Mouse (Mus musculus): ENCODE data around the gene Klc1. TPM values are rescaled to one million over a fixed set of nuclear protein-coding genes. Genes with fewer than 3 reads are reported as not detected.
A peak's percentile ranks its signal among the peaks of the same experiment; 100 is the strongest.

The Klc1 gene
- polyA plus RNA-seq, 1 experiment from 2014 or later, result 137 TPM

DNA sequence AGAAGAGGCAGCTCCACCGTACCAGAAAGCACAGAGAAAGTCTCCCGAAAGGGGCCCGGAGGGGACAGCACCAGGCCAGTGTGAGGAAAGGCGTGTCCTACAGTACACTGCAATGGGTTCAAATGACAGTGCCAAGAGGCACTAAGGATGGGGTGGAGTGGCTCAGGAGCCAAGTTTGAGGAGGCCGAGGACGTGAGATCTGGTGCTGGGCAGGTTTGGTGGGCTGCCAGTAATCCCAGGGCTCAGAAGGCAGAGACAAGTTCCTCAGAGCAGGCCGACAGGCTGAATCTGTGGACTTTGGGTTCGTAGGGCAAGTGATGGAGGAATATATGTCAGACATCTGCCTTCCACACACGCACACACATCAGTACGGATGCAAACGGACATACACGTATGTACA lies 54.0 kb downstream of the Klc1 start:
- Histone ChIP-seq H3K27me3 (ENCODE audit: poor library complexity, severe bottlenecking) (no peaks in the 10 kb centered on the region), H3K4me3 (peak overlapping the region; percentile 86), H3K9me3 (no peaks in the 10 kb centered on the region), H3K27ac (peak overlapping the region; percentile 79), H3K4me1 (peaks cover 60% of the 10 kb centered on the region), H3K36me3 (replicated peaks) (peaks cover 48% of the 10 kb centered on the region)
- no peak for DNase-seq (ENCODE audit: extremely low spot score, low spot score)
- 76% methylated on average over 12 of the region's 12 CpGs for WGBS

DNA sequence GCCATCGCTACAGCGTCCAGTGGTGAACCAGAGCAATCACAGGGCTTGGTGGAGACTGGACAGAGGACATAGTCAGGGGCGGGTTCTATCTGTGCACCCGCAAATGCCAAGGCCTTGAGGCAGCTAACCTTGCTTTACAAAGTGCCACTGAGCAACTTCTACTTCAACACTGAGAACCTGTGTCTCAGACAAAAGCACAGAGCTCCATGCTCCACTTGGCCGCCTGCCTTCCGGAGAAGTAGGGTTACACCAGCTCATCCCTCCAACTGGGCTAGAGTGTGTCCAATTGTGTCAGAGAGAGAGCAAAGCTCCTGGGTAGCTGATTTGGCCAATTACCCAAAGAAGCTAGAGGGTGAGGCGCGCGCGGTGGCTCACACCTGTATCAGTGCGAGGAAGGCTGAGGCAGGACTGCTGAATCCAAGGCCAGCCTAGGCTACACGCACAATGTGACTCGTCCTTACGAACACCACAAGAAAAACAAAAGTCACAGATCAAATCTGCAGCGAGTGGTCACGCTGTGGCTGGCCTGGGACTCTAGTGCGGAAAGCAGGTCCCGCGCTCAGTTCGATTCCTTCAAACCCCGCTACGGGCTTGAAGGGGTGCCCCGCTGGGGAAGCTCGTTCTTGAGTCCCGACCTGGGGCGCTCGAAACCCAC lies 54.6 kb downstream of the Klc1 start:
- DNase-seq (ENCODE audit: extremely low spot score, low spot score), result peak; percentile 27
- Histone ChIP-seq H3K9me3 (no peaks in the 10 kb centered on the region), H3K27me3 (ENCODE audit: poor library complexity, severe bottlenecking) (no peaks in the 10 kb centered on the region), H3K4me1 (peaks cover 61% of the 10 kb centered on the region), H3K27ac (peak overlapping the region; percentile 79), H3K4me3 (peak overlapping the region; percentile 86), H3K36me3 (replicated peaks) (peaks cover 47% of the 10 kb centered on the region)
- WGBS, result 6% methylated on average over 27 of the region's 27 CpGs

DNA sequence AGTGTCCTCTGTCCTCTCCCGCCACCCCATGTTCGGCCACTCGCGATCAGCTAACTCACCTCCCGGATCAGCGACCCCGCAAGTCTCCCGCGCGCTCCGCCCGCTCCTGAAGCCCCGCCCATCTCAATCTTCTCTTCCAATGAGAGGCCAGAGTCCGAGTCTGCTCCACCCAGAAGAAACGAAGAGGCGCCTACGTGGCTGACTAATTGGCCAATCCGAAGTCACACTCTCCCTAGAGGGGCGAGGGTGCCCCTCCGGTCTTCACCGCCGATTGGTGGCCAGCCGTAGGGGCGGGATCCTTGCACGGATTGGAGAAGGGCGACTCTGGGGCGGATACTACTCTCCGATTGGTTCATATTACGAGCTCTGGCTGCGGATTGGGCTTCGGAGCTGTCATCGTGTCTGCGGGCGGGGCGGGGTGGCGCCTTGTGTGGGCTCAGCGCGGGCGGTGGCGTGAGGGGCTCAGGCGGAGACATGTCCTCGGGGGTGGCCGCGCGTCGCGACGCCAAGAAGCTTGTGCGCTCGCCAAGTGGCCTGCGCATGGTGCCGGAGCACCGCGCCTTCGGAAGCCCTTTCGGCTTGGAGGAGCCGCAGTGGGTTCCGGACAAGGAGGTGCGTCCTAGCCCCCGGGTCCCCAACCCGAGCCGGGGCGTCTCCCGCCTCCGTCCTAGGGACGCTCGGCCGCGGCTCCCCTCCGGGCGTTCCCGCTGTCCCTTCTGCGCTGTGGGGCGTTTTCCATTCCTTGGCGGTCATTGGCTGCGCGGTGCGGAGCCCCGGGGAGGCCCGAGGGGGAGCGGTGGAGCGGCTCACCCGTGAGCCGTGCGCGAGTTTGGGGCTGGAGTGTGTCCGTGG lies 55.3 kb downstream of the Klc1 start, which contains the start of the genes Xrcc3 and Zfyve21:
Xrcc3 (minus strand) TSS at position 108 of the 852 bp plus-strand sequence.
Zfyve21 (plus strand) TSS at position 405 of the 852 bp plus-strand sequence.
- Histone ChIP-seq H3K4me3 (peak within 1 kb of the TSS; percentile 86), H3K4me1 (peaks cover 68% of the 10 kb centered on the region), H3K27ac (peak within 1 kb of the TSS; percentile 94), H3K27me3 (ENCODE audit: poor library complexity, severe bottlenecking) (no peaks in the 10 kb centered on the region), H3K9me3 (no peaks in the 10 kb centered on the region), H3K36me3 (replicated peaks) (peaks cover 44% of the 10 kb centered on the region)
- DNase-seq (ENCODE audit: extremely low spot score, low spot score), result peak; percentile 99
- under 1% methylated on average over 87 of the region's 87 CpGs for WGBS

DNA sequence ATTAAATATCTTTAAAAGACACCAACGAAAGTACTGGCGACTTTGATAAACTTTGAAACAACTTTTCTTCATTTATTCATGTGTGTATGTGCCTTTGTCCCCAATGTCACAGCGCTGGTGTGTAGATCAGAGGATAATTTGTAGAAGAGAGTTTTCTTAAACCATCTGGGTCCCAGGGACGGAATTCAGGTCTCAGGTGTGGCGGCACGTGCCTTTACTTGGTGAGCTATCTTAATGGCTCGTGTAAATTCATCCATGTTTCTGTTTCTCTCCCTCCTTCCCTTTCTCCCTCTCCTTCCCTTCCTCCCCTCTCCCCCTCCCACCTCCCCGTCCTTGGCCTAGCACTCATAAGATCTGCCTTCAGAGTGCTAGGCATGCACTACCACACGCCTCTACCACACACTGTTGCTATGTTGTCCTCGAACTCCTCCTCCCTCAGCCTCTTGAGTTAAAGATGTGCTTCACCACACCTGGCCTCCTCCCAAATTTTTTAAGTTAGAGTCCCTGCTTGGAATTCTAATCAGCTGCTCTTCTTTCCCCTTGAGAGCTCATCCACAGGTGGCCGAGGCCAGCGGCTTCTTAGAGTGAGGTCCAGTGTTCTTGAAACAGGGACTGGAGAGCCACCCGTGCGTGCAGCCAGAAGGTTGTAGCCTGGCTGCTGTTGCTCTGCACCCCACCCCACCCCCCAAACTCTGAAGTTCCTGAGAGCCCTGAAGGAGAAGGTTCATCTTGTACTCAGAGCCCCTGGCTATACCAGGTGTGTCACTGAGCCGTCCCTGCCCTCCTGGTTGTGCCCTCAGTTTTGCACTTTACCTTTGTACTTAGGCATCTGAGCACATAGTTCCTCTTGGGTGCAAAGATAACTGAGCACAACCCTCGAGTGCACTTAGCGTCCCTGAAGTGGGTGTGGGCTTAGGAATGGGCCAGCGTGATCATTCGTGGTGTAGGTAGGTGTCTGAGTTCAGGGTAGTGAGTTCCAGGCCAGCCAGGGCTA lies 56.4 kb downstream of the Klc1 start:
- WGBS, result 34% methylated on average over 19 of the region's 19 CpGs
- H3K27ac ChIP-seq, result peak overlapping the region; percentile 94
- peak; percentile 22 for DNase-seq (ENCODE audit: extremely low spot score, low spot score)
- peaks cover 62% of the 10 kb centered on the region for H3K4me1 ChIP-seq
- peak overlapping the region; percentile 86 for H3K4me3 ChIP-seq
- no peaks in the 10 kb centered on the region for H3K9me3 ChIP-seq
- H3K27me3 ChIP-seq (ENCODE audit: poor library complexity, severe bottlenecking), result no peaks in the 10 kb centered on the region
- H3K36me3 ChIP-seq (replicated peaks), result peaks cover 33% of the 10 kb centered on the region

GRCm38 (mm10) chr12:111816528-111816927 lies 57.9 kb downstream of the Klc1 start:
- 0 out of 2 replicates have a peak overlapping the region, but pooled peaks have one; percentile 51 for H3K27ac ChIP-seq
- WGBS, result 72% methylated on average over 13 of the region's 13 CpGs

DNA sequence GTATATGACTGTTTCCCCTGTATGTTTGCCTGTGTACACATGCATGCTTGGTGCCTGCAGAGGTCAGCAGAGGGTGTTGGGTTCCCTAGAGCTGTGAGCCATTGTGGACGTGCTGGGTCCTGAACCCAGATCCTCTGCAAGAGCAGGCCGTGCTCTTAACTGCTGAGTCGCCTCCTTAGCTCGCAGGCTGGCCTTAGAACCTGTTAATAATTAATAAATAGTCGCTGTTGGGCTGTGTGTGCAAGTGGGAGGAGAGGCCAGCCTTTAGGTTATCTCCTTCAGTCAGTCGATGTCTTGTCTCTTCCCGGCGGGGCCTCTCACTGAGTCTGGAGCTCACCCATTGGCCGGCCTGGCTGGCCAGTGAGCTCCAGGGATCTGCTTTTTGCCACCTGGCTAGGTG lies 58.3 kb downstream of the Klc1 start:
- no peak for DNase-seq (ENCODE audit: extremely low spot score, low spot score)
- WGBS, result 82% methylated on average over 9 of the region's 9 CpGs
- Histone ChIP-seq H3K4me1 (peaks cover 62% of the 10 kb centered on the region), H3K27ac (no peak overlapping the region), H3K27me3 (ENCODE audit: poor library complexity, severe bottlenecking) (no peaks in the 10 kb centered on the region), H3K4me3 (no peak overlapping the region), H3K9me3 (no peaks in the 10 kb centered on the region), H3K36me3 (replicated peaks) (peaks cover 25% of the 10 kb centered on the region)

More at GRCm38 (mm10) chr12:111816528-111816927, 57.9 kb downstream of the Klc1 start:
- H3K4me3 ChIP-seq, result peak overlapping the region; percentile 86; the same call in 1 of the 2 replicates
- no peaks in the 10 kb centered on the region for H3K27me3 ChIP-seq (ENCODE audit: poor library complexity, severe bottlenecking)
- H3K9me3 ChIP-seq, result no peaks in the 10 kb centered on the region
- DNase-seq (ENCODE audit: extremely low spot score, low spot score), result no peak
- peaks cover 62% of the 10 kb centered on the region for H3K4me1 ChIP-seq
- peaks cover 28% of the 10 kb centered on the region for H3K36me3 ChIP-seq (replicated peaks)

GRCm38 (mm10) chr12:111817991-111818390 lies 59.3 kb downstream of the Klc1 start:
- Histone ChIP-seq H3K4me1 (peaks cover 52% of the 10 kb centered on the region), H3K27ac (no peak overlapping the region), H3K36me3 (replicated peaks) (peaks cover 26% of the 10 kb centered on the region), H3K9me3 (no peaks in the 10 kb centered on the region), H3K27me3 (ENCODE audit: poor library complexity, severe bottlenecking) (no peaks in the 10 kb centered on the region), H3K4me3 (no peak overlapping the region)
- 96% methylated on average over 8 of the region's 8 CpGs for WGBS
- no peak for DNase-seq (ENCODE audit: extremely low spot score, low spot score)

DNA sequence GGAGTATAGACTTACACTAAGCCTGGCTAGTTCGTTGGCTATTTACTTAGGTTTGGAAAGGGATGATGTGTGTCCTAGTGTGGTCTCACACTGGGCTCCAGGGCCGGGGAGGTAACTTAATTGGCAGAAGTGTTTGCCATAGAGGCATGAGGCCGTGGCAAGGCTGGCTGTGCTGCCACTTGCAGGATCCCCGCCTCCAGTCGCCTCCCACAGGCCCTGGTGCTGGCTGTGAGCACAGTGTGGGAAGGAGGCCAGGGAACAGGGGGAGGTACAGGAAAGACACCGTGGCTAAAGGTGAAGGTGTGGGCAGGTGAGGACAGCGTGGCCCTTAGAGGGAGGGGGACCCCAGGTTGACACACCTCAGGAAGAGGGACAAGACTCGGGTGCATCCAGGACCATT lies 61.3 kb downstream of the Klc1 start:
- Histone ChIP-seq H3K9me3 (no peaks in the 10 kb centered on the region), H3K27ac (no peak overlapping the region), H3K4me3 (no peak overlapping the region), H3K4me1 (peaks cover 39% of the 10 kb centered on the region), H3K36me3 (replicated peaks) (peaks cover 46% of the 10 kb centered on the region), H3K27me3 (ENCODE audit: poor library complexity, severe bottlenecking) (no peaks in the 10 kb centered on the region)
- WGBS, result 92% methylated on average over 8 of the region's 8 CpGs
- no peak for DNase-seq (ENCODE audit: extremely low spot score, low spot score)

GRCm38 (mm10) chr12:111820708-111821107 lies 62.1 kb downstream of the Klc1 start:
- H3K4me1 ChIP-seq, result peaks cover 32% of the 10 kb centered on the region

DNA sequence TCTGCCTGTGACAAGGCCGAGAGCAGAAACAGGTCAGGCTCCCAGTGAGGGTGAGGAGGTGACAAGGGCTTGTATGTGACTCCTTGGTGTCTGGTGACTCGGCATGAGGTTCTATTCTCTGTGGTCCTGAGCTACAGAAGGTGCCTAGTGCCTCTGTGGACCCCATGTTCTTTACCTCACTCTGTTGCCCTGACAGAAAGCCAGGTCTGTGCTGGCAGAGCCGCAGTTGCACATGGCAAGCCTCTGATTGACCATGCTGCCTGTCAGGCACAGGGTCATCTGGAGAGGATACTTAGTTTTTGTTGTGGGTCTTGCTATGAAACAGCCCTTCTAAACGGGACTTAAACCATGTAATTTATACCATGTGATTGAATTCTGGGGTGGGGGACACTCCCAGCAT lies 63.3 kb downstream of the Klc1 start:
- Histone ChIP-seq H3K4me3 (no peak overlapping the region), H3K9me3 (no peaks in the 10 kb centered on the region), H3K27ac (no peak overlapping the region), H3K36me3 (replicated peaks) (peaks cover 66% of the 10 kb centered on the region), H3K27me3 (ENCODE audit: poor library complexity, severe bottlenecking) (no peaks in the 10 kb centered on the region), H3K4me1 (peaks cover 19% of the 10 kb centered on the region; the same call in 1 of the 2 replicates)
- WGBS, result 80% methylated on average over 4 of the region's 4 CpGs
- no peak for DNase-seq (ENCODE audit: extremely low spot score, low spot score)

More at GRCm38 (mm10) chr12:111820708-111821107, 62.1 kb downstream of the Klc1 start:
- Histone ChIP-seq H3K27me3 (ENCODE audit: poor library complexity, severe bottlenecking) (no peaks in the 10 kb centered on the region), H3K9me3 (no peaks in the 10 kb centered on the region), H3K4me3 (no peak overlapping the region), H3K27ac (no peak overlapping the region), H3K36me3 (replicated peaks) (peaks cover 53% of the 10 kb centered on the region)
- 96% methylated on average over 7 of the region's 7 CpGs for WGBS
- no peak for DNase-seq (ENCODE audit: extremely low spot score, low spot score)

GRCm38 (mm10) chr12:111827556-111827955 lies 68.9 kb downstream of the Klc1 start:
- no peak overlapping the region for H3K4me3 ChIP-seq
- H3K27me3 ChIP-seq (ENCODE audit: poor library complexity, severe bottlenecking), result no peaks in the 10 kb centered on the region
- peaks cover 87% of the 10 kb centered on the region for H3K36me3 ChIP-seq (replicated peaks)
- no peaks in the 10 kb centered on the region for H3K4me1 ChIP-seq
- no peak overlapping the region for H3K27ac ChIP-seq
- no peaks in the 10 kb centered on the region for H3K9me3 ChIP-seq
- no peak for DNase-seq (ENCODE audit: extremely low spot score, low spot score)
- 96% methylated on average over 12 of the region's 12 CpGs for WGBS

- H3K36me3 ChIP-seq (replicated peaks), result peaks cover 79% of the 10 kb centered on the region
- H3K27ac ChIP-seq, result no peak overlapping the region
- WGBS, result 90% methylated on average over 5 of the region's 5 CpGs
- no peak overlapping the region for H3K4me3 ChIP-seq
- no peaks in the 10 kb centered on the region for H3K4me1 ChIP-seq
- H3K9me3 ChIP-seq, result no peaks in the 10 kb centered on the region
- DNase-seq (ENCODE audit: extremely low spot score, low spot score), result no peak
- H3K27me3 ChIP-seq (ENCODE audit: poor library complexity, severe bottlenecking), result no peaks in the 10 kb centered on the region
These were observed 70.8 kb downstream of the Klc1 start for GRCm38 (mm10) chr12:111829447-111829846.

Data from forebrain, embryonic 10.5 days (tissue).